Mouse (Mus musculus) adrenal gland, postnatal 25 days (tissue): ENCODE measurements around the gene Olfr1340. TPM values are rescaled to one million over a fixed set of nuclear protein-coding genes. Genes with fewer than 3 reads are reported as not detected.

Source experiments
- DNase-seq: peaks from one replicate; pipeline ENCODE4 v3.0.0; 2021; ENCODE audit warnings: mixed read lengths
- long read RNA-seq: library from polyadenylated mRNA; stranded (forward); transcript quantifications from one replicate; pipeline ENCODE4 v2.0.0, GENCODE M21; 2021
- total RNA-seq: library from RNA; stranded (reverse); gene quantifications from 2 replicates; pipeline ENCODE4 v1.2.3, GENCODE M21; 2021

Olfr1340 gene
- not detected in 2 replicates for total RNA-seq
- long read RNA-seq, result 0 reads

- DNase-seq, result no peak
Measured at GRCm38 (mm10) chr4:118719838-118720237, at the start of gene Olfr1340. Gene Olfr1340 (plus strand): TSS chr4:118720138.

GRCm38 (mm10) chr4:118687086-118687485, 32.9 kb upstream of the Olfr1340 start:
- DNase-seq, result no peak

DNA sequence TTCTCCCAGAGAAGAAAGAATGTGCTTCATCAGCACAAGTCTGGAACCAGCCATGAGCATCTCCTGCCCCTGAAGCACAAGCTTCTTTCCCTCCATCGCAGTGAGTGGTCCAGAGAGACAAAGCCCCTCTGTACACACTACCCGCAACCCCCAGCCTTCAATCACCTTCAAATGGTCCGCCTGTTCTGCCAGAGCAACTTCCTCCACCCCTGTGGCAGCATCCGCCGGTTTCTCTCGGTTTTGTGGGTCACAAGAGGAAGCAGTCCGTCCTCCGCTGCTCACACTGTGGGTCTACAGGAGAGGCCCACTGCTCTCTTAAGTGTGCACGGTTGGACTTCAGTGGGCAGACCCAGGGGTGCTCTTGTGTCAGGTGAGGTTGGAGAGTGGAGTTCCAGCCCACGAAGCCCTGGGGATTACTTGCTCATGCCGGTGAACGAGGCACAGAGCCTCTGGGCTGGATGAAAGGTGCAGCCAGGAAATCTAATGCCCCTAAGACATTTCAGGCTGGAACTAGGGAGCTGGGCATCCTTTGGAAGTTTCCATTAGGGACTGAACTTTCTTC, 27.4 kb upstream of the Olfr1340 start, which contains the start of gene Olfr1342:
TSS of gene Olfr1342 (minus strand) at position 345 of the 562 bp plus-strand sequence.
- DNase-seq, result no peak

DNA sequence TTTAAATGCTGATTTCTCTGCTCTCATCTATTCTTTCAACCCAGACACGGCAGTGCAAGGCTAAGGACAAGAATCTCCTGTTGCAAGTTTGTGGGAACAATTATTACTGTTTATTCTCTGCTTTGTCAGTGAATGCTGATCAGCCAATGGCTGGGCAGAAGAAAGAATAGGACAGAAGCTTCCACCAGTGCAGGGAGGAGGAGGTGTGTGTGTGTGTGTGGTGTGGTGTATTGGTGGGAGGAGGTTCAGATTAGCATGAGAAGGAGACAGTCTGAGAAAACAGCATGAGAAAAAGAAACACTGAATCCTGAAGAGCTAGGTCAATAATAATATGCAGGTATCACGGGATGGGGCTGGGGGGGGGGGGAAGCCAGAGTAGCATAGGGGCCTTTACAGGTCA, 26.1 kb upstream of the Olfr1340 start:
- no peak for DNase-seq

DNA sequence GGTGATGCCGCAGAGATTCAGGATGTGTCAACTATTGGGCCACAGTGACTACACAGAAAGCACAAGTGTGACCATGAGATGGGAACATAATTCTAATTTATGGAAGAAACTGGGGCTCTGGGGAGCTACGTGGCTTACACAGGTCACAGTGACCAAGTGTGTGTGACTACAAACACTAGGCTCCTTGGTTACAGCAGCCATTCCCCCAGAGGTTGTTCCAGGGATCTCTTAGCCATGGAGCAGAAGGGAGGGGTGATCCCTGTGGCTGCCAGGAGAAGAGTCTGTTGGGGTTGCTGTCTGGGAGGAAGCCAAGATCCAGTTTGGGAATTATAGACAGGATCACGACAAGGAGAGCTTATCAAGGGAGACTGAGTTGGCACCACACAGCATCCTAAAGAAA, 16.7 kb upstream of the Olfr1340 start, which contains the start of gene Olfr1341:
TSS of gene Olfr1341 (plus strand) at position 301 of the 400 bp plus-strand sequence.
- no peak for DNase-seq

DNA sequence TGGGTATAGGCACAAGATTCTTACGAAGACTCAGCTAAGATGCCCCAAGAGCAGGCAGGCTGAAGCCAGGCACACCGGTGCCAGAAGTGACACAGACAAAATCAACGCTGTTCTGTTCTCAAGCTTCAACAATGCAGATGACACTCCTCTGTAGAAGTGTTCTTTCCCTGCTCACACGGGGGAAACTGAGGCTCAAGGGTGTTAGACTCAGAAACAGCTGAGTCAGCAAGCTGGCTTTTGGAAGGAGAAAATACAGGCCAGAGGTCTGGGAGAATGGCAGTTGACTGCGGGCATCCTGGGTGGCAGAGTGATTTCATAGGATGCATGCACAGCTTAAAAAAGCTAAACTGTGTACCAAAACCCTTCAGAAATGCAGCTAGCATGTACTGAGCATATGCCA, 11.9 kb upstream of the Olfr1340 start:
- no peak for DNase-seq

GRCm38 (mm10) chr4:118711656-118712055, 8.3 kb upstream of the Olfr1340 start:
- DNase-seq, result no peak

GRCm38 (mm10) chr4:118721742-118722483, 2.0 kb downstream of the Olfr1340 start:
- DNase-seq, result peak; percentile 20

GRCm38 (mm10) chr4:118731875-118732274, 11.9 kb downstream of the Olfr1340 start, which contains the start of gene Olfr1339:
Gene Olfr1339 (plus strand): TSS chr4:118732175.
- DNase-seq, result no peak

GRCm38 (mm10) chr4:118739574-118739973, 19.6 kb downstream of the Olfr1340 start:
- no peak for DNase-seq

DNA sequence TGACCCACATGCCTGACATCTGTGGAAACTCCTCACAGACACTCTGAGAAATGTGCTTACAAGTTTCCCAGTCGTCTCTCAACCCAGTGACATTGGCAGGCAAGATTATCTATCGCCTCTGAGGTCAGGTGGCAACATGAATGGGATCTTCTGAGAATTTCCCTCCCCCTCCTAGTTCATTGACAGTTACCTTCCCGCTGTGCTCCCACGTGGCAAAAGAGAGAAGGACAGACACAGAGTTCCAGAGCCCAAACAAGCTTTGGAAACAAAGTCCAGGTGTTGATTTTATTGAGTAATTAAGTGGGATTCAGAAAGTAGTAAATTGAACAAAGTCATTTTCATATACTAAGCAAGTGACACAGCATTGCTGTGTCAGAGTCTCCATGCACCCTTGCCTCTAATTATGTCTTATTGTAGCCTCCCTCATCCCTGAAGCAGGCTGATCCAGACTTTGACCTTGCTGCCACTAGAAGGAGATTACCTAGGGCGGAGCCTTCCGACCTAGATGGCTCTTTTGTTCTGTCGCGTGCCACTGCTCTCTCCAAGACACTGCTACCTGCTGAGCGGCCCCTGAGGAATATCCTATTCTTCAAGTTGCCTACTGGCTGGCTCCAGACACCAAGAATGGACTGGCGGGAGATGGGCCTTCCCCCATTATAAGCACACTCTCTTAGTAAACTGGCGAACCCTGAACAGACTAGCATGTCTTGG, 21.2 kb downstream of the Olfr1340 start:
- DNase-seq, result no peak

- DNase-seq, result no peak
Measured at GRCm38 (mm10) chr4:118741881-118742280, 21.9 kb downstream of the Olfr1340 start.

- no peak for DNase-seq
Measured at GRCm38 (mm10) chr4:118758637-118759036, 38.7 kb downstream of the Olfr1340 start, which contains the start of gene Olfr1338. Gene Olfr1338 (minus strand): TSS chr4:118758737.

Other genes starting within 250 kb of the Olfr1340 start
- gene Tie1, start 230.1 kb upstream of the Olfr1340 start, total RNA-seq, result 36.3 and 44.4 TPM in 2 replicates
- not detected in 2 replicates for gene 2610528J11Rik, start 193.1 kb upstream of the Olfr1340 start, total RNA-seq
- not detected in 2 replicates for gene Tmem125, start 176.1 kb upstream of the Olfr1340 start, total RNA-seq
- not detected in 2 replicates for gene Cfap57, start 99.4 kb upstream of the Olfr1340 start, total RNA-seq
- gene Ebna1bp2, start 99.3 kb upstream of the Olfr1340 start, total RNA-seq, result 67.7 and 74.7 TPM in 2 replicates
- gene Olfr62, start 61.2 kb upstream of the Olfr1340 start, total RNA-seq, result not detected in 2 replicates
- not detected in 2 replicates for gene Olfr1342, start 27.4 kb upstream of the Olfr1340 start, total RNA-seq
- gene Olfr1341, start 16.6 kb upstream of the Olfr1340 start, total RNA-seq, result not detected in 2 replicates
- gene Olfr1339, start 12.0 kb downstream of the Olfr1340 start, total RNA-seq, result not detected in 2 replicates
- gene Olfr1338, start 38.6 kb downstream of the Olfr1340 start, total RNA-seq, result not detected in 2 replicates
- not detected in 2 replicates for gene Olfr1337, start 62.4 kb downstream of the Olfr1340 start, total RNA-seq
- gene Olfr1335, start 89.8 kb downstream of the Olfr1340 start, total RNA-seq, result not detected in 2 replicates
- not detected in 2 replicates for gene Olfr1333, start 116.1 kb downstream of the Olfr1340 start, total RNA-seq
- not detected in 2 replicates for gene Olfr1331, start 144.5 kb downstream of the Olfr1340 start, total RNA-seq
- not detected in 2 replicates for gene Olfr1330, start 168.5 kb downstream of the Olfr1340 start, total RNA-seq
- not detected in 2 replicates for gene Olfr1329, start 197.3 kb downstream of the Olfr1340 start, total RNA-seq
- not detected in 2 replicates for gene Olfr1328, start 218.5 kb downstream of the Olfr1340 start, total RNA-seq
- gene Lao1, start 241.4 kb downstream of the Olfr1340 start, total RNA-seq, result not detected in 2 replicates